In genomic region chr4:125553754-125554153, GRCm38 (mm10) we compare ENCODE assay signal across 18 mouse cellular contexts.
"Had no signal": no experiment of that assay in that cellular context is flagged by ENCODE, and none has a peak within 500 bp of the region (broad histone marks: within the 10 kb centered on the region; RNA-seq: fewer than 3 reads in every experiment).

No protein-coding gene starts in this region.

- H3K4me3 ChIP-seq: midbrain, embryonic 10.5 days; midbrain, embryonic 12.5 days; myocyte; neural tube, embryonic 13.5 days; neural tube, embryonic 15.5 days had no signal

- H3K36me3 ChIP-seq: midbrain, embryonic 10.5 days; midbrain, embryonic 12.5 days; neural tube, embryonic 13.5 days; neural tube, embryonic 15.5 days had no signal

- H3K27ac ChIP-seq: midbrain, embryonic 10.5 days; midbrain, embryonic 12.5 days; neural tube, embryonic 13.5 days; neural tube, embryonic 15.5 days had no signal

- H3K4me1 ChIP-seq: midbrain, embryonic 12.5 days had no signal

- DNase-seq: lung, adult 18-20 months; lung, embryonic 14.5 days; lung, postnatal 10 days; lung, postnatal 4 days; midbrain, embryonic 14.5 days; retina, postnatal 1 day; right cerebral cortex, adult 18-20 months; right cerebral cortex, postnatal 25 days; right cerebral cortex, postnatal 4 days; spleen, adult 18-20 months; thymus, adult 18-20 months; thymus, postnatal 14 days; thymus, postnatal 36 days had no signal
